Mouse (Mus musculus) kidney, adult 9 months (tissue): ENCODE measurements around the gene Rpl23.
"Not testable (repeated sequence)": the region's sequence is repeated elsewhere in the genome, so short reads cannot be mapped to it uniquely, and the experiment has no call there.

Experiments used
- DNase-seq: peaks from one replicate; pipeline ENCODE4 v3.0.0; 2022

The Rpl23 gene

DNA sequence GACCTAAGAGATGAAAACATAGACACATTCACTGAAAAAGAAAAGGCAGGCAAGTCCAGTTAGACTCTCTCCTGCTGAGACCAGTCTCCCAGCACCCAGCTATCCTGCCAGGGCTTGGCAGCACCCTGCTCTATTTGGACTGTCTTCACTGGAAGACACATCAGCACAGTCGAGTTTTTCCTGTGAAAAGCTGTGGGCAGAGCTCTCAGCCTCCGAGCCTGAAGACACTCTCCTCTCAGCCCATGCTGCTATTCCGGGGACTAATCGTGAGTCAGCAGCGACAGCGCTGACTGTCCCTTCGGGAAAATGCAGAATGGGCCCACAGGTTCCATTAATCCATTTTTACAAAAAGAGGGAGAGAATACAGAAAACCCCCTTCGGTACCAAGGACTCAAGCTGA is 29.0 kb downstream of the Rpl23 start:
- DNase-seq: no peak

DNA sequence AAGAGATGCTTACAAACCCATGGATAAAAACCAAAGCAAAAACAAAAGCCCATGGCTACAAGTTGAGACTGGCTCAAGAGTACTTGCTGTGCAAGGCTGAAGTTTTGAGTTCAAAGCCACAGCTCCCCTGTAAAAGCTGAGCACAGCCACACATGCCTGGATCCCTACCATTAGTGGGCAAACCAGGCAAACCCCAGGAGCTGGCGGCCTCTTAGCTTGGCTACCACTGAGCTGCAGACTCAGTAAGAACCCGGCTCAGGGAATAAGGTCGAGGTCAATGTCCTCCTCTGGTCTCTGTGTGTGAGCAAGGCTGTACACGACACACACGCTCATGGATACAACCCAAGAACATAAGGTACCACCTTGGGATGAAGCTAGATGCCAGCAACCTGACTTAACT is 33.7 kb downstream of the Rpl23 start:
- no peak for DNase-seq

GRCm38 (mm10) chr11:97747773-97748172 is 34.5 kb downstream of the Rpl23 start:
- no peak for DNase-seq

DNA sequence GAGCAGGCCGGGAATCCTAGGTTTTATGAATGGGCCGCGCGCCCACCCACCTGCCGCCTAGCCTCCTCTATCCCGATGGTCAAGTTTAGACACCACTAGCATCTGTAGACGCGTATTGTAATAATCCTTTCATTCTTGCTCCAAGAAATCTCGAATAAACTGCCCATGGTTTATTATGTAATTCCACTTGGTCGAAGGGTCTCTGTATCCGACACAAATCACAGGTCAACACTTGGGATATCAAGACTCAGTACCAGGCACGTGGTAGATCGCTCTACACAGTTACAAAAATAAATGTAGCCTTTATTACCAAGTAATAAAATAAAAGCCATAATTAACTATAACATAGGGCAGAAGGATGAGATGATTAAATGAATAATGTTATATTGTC is 36.9 kb downstream of the Rpl23 start:
- no peak for DNase-seq

GRCm38 (mm10) chr11:97744718-97745330 is 37.4 kb downstream of the Rpl23 start:
- peak; percentile 100 for DNase-seq

- DNase-seq: no peak
These were observed 38.0 kb downstream of the Rpl23 start, which contains the start of gene Pip4k2b for GRCm38 (mm10) chr11:97744063-97744717. Gene Pip4k2b (minus strand): TSS chr11:97744704.

DNA sequence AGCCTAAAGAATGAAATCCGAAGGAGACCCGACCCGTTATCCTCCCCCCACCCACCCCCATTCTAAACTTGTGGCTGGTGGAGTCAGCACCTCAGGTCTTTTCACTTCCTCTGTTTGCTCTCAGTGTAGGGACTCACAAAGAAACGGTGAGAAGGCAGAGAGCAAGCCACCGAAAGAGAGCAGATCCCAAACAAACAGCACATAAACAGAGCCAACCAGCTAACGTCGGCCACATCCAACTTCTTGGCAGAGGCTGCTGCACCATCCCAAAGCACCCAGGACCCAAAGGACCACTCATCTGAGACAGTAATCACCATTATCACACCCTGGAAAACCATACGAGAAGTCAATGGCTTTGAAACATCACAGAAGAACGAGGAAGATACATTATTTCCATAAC is 38.8 kb downstream of the Rpl23 start:
- no peak for DNase-seq

- DNase-seq: no peak
These were observed 39.6 kb downstream of the Rpl23 start for GRCm38 (mm10) chr11:97742591-97742990.

DNA sequence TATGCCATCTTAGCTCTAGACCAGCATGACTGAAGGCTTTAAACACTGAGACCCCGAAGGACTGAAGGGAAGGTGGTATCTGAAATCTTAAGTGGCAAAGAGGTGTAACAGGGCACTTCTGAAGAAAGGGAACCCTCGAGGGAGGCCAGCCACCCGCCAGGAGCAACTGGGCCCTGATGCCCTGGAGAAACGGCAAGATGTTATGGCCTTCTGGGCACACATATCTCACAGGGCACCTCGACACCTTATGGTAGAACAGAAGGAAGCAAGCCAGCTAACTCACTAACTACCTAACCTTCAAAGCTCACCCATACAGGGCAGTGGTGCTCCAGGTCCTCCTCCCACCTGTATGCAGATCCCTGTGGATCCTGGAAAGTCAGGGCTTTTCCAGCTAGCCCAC is 40.1 kb downstream of the Rpl23 start:
- DNase-seq: no peak

- DNase-seq: peak; percentile 44
These were observed 42.0 kb downstream of the Rpl23 start for GRCm38 (mm10) chr11:97740190-97740589.

- DNase-seq: no peak
These were observed 43.1 kb downstream of the Rpl23 start for GRCm38 (mm10) chr11:97739155-97739554.

DNA sequence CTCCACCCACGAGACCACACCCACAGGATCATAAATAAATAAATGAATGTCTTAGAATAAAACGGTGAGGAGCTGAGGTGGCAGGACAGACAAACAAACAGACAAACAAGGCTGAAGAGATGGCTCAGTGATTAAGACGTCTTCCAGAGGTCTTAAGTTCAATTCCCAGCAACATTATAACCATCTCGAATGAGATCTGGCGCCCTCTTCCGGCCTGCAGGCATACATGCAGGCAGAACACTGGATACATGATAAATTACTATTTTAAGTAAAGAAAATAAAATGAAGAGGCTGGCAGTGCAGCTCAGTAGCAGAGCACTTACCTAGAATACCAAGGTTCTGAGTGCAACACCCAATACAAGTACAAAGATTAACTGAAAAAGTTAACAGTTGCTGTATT is 43.5 kb downstream of the Rpl23 start:
- no peak for DNase-seq

DNA sequence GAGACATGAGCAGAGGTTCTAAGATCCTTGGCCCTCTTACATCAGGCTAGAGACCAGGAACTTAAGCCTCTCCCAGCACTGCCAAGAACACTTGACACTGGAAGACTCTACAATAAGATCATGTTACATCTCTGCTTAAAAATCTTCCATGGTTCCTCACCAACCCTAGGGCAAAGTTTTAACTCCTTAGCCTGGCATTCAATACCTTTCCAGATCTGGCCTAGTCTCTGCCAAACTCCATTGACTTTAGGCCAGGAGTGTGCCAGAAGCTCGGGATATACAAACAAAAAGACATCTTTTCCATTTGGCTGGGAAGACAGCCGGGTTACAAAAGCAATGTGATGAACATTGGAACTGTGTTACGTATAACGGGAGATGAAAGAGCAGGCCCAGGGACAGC is 44.6 kb downstream of the Rpl23 start:
- DNase-seq: no peak

- no peak for DNase-seq
These were observed 45.6 kb downstream of the Rpl23 start for GRCm38 (mm10) chr11:97736645-97737044.

GRCm38 (mm10) chr11:97734810-97735209 is 47.4 kb downstream of the Rpl23 start:
- not testable (repeated sequence) for DNase-seq

GRCm38 (mm10) chr11:97733689-97734088 is 48.5 kb downstream of the Rpl23 start:
- DNase-seq: no peak

- no peak for DNase-seq
These were observed 53.5 kb downstream of the Rpl23 start for GRCm38 (mm10) chr11:97728730-97729129.

GRCm38 (mm10) chr11:97728311-97728710 is 53.9 kb downstream of the Rpl23 start:
- DNase-seq: no peak
